Mouse (Mus musculus) liver, adult (tissue): Measurements from ENCODE around the gene Smim7.

Source experiments
- GATA4 ChIP-seq: IDR thresholded peaks from 2 replicates; pipeline ENCODE4 v1.6.1; 2014; ENCODE audit warnings: mild to moderate bottlenecking, low read length; ENCODE audit not compliant: insufficient replicate concordance

The Smim7 gene

GRCm38 (mm10) chr8:72570633-72571610 lies at the start of gene Smim7:
Gene Smim7 (minus strand): TSS chr8:72571088.
- TF ChIP-seq GATA4: no peak; the same call in 1 of the 2 replicates

- no peak for TF ChIP-seq GATA4
These were observed 19.3 kb upstream of the Smim7 start for GRCm38 (mm10) chr8:72590198-72590597.

GRCm38 (mm10) chr8:72589286-72589685 lies 18.4 kb upstream of the Smim7 start:
- TF ChIP-seq GATA4: no peak

GRCm38 (mm10) chr8:72588865-72589264 lies 18.0 kb upstream of the Smim7 start:
- no peak for TF ChIP-seq GATA4

- TF ChIP-seq GATA4: no peak
These were observed 16.9 kb upstream of the Smim7 start for GRCm38 (mm10) chr8:72587806-72588205.

GRCm38 (mm10) chr8:72584390-72584789 lies 13.5 kb upstream of the Smim7 start:
- no peak for TF ChIP-seq GATA4

- TF ChIP-seq GATA4: no peak
These were observed 12.3 kb upstream of the Smim7 start for GRCm38 (mm10) chr8:72583056-72583771.

GRCm38 (mm10) chr8:72579374-72579773 lies 8.5 kb upstream of the Smim7 start:
- TF ChIP-seq GATA4: no peak

GRCm38 (mm10) chr8:72577941-72578340 lies 7.1 kb upstream of the Smim7 start:
- TF ChIP-seq GATA4: no peak

GRCm38 (mm10) chr8:72577266-72577665 lies 6.4 kb upstream of the Smim7 start:
- no peak for TF ChIP-seq GATA4

- TF ChIP-seq GATA4: no peak
These were observed 5.0 kb upstream of the Smim7 start for GRCm38 (mm10) chr8:72575915-72576314.

- TF ChIP-seq GATA4: no peak
These were observed 2.6 kb upstream of the Smim7 start for GRCm38 (mm10) chr8:72573450-72573849.

- TF ChIP-seq GATA4: no peak
These were observed 1.6 kb upstream of the Smim7 start for GRCm38 (mm10) chr8:72572507-72572906.

GRCm38 (mm10) chr8:72571611-72572473 lies 954 bp upstream of the Smim7 start, which contains the start of gene Tmem38a:
Gene Tmem38a (plus strand): TSS chr8:72572055.
- TF ChIP-seq GATA4: no peak

- no peak for TF ChIP-seq GATA4
These were observed 4.9 kb downstream of the Smim7 start for GRCm38 (mm10) chr8:72565970-72566369.
